Mouse (Mus musculus): ENCODE data around the gene Trim17. TPM values are rescaled to one million over a fixed set of nuclear protein-coding genes. Genes with fewer than 3 reads are reported as not detected.

The Trim17 gene
- polyA plus RNA-seq, 1 experiment from 2014 or later: 1.7 TPM

GRCm38 (mm10) chr11:58977607-58978026 lies 23.1 kb downstream of the Trim17 start:
- H3K4me1 ChIP-seq: peaks cover 42% of the 10 kb centered on the region
- under 1% methylated on average over 21 of the region's 21 CpGs for WGBS
- no peaks in the 10 kb centered on the region for H3K9me3 ChIP-seq
- peak overlapping the region; percentile 100 for H3K4me2 ChIP-seq (replicated peaks)
- peak overlapping the region; percentile 95 for H3K9ac ChIP-seq
- peaks cover 24% of the 10 kb centered on the region for H3K36me3 ChIP-seq
- H3K27me3 ChIP-seq: no peaks in the 10 kb centered on the region
- ATAC-seq (ENCODE audit: low FRiP score, low read depth): peak; percentile 11; the same call in 1 of the 2 replicates
- peak overlapping the region; percentile 81 for H3K27ac ChIP-seq
- H3K4me3 ChIP-seq: peak overlapping the region; percentile 97

- H3K27ac ChIP-seq: peak within 1 kb of the TSS; percentile 81
- H3K4me1 ChIP-seq: peaks cover 42% of the 10 kb centered on the region
- H3K9me3 ChIP-seq: no peaks in the 10 kb centered on the region
- H3K4me2 ChIP-seq (replicated peaks): peak within 1 kb of the TSS; percentile 100
- no peaks in the 10 kb centered on the region for H3K27me3 ChIP-seq
- peak; percentile 75 for ATAC-seq (ENCODE audit: low FRiP score, low read depth)
- H3K36me3 ChIP-seq: peaks cover 28% of the 10 kb centered on the region
- peak within 1 kb of the TSS; percentile 97 for H3K4me3 ChIP-seq
- H3K9ac ChIP-seq: peak within 1 kb of the TSS; percentile 95
- under 1% methylated on average over 64 of the region's 64 CpGs for WGBS
Measured at GRCm38 (mm10) chr11:58978027-58978705, 23.7 kb downstream of the Trim17 start, which contains the start of gene Trim11. Trim11 (plus strand) TSS chr11:58978093.

GRCm38 (mm10) chr11:58978706-58979030 lies 24.2 kb downstream of the Trim17 start:
- Histone ChIP-seq H3K36me3 (peaks cover 29% of the 10 kb centered on the region), H3K4me2 (replicated peaks) (peak overlapping the region; percentile 100), H3K4me1 (peaks cover 42% of the 10 kb centered on the region), H3K9me3 (no peaks in the 10 kb centered on the region), H3K27ac (no peak overlapping the region), H3K9ac (peak overlapping the region; percentile 95), H3K27me3 (no peaks in the 10 kb centered on the region), H3K4me3 (peak overlapping the region; percentile 97)
- WGBS: 5% methylated on average over 5 of the region's 5 CpGs
- ATAC-seq (ENCODE audit: low FRiP score, low read depth): no peak

- Histone ChIP-seq H3K4me2 (replicated peaks) (peak overlapping the region; percentile 100), H3K4me1 (peaks cover 42% of the 10 kb centered on the region), H3K27me3 (no peaks in the 10 kb centered on the region), H3K9ac (peak overlapping the region; percentile 95), H3K4me3 (peak overlapping the region; percentile 97), H3K27ac (no peak overlapping the region), H3K36me3 (peaks cover 29% of the 10 kb centered on the region), H3K9me3 (no peaks in the 10 kb centered on the region)
- WGBS: 82% methylated on average over 3 of the region's 3 CpGs
- ATAC-seq (ENCODE audit: low FRiP score, low read depth): no peak
Measured at GRCm38 (mm10) chr11:58979183-58979582, 24.7 kb downstream of the Trim17 start.

GRCm38 (mm10) chr11:58979661-58980060 lies 25.2 kb downstream of the Trim17 start:
- Histone ChIP-seq H3K27me3 (no peaks in the 10 kb centered on the region), H3K4me3 (peak overlapping the region; percentile 97), H3K4me1 (peaks cover 42% of the 10 kb centered on the region), H3K9me3 (no peaks in the 10 kb centered on the region), H3K9ac (peak overlapping the region; percentile 95), H3K27ac (no peak overlapping the region), H3K4me2 (replicated peaks) (peak overlapping the region; percentile 100), H3K36me3 (peaks cover 29% of the 10 kb centered on the region)
- no peak for ATAC-seq (ENCODE audit: low FRiP score, low read depth)
- WGBS: 70% methylated on average over 7 of the region's 7 CpGs

- Histone ChIP-seq H3K9ac (peak overlapping the region; percentile 95; the same call in 1 of the 2 replicates), H3K36me3 (peaks cover 36% of the 10 kb centered on the region), H3K27me3 (no peaks in the 10 kb centered on the region), H3K9me3 (no peaks in the 10 kb centered on the region), H3K4me1 (peaks cover 42% of the 10 kb centered on the region), H3K27ac (no peak overlapping the region), H3K4me2 (replicated peaks) (peak overlapping the region; percentile 100), H3K4me3 (no peak overlapping the region)
- 61% methylated on average over 5 of the region's 5 CpGs for WGBS
- no peak for ATAC-seq (ENCODE audit: low FRiP score, low read depth)
Measured at GRCm38 (mm10) chr11:58980381-58980990, 26.0 kb downstream of the Trim17 start.

- peak; percentile 40 for ATAC-seq (ENCODE audit: low FRiP score, low read depth)
- Histone ChIP-seq H3K4me2 (replicated peaks) (no peak overlapping the region), H3K4me3 (no peak overlapping the region), H3K27ac (no peak overlapping the region), H3K4me1 (peaks cover 37% of the 10 kb centered on the region), H3K9ac (0 out of 2 replicates have a peak overlapping the region, but pooled peaks have one; percentile 19), H3K27me3 (no peaks in the 10 kb centered on the region), H3K36me3 (peaks cover 49% of the 10 kb centered on the region), H3K9me3 (no peaks in the 10 kb centered on the region)
- WGBS: 55% methylated on average over 14 of the region's 14 CpGs
Measured at GRCm38 (mm10) chr11:58981541-58982447, 27.3 kb downstream of the Trim17 start.

GRCm38 (mm10) chr11:58982471-58983097 lies 28.1 kb downstream of the Trim17 start:
- H3K4me2 ChIP-seq (replicated peaks): no peak overlapping the region
- no peaks in the 10 kb centered on the region for H3K9me3 ChIP-seq
- WGBS: 88% methylated on average over 18 of the region's 18 CpGs
- ATAC-seq (ENCODE audit: low FRiP score, low read depth): no peak
- H3K9ac ChIP-seq: no peak overlapping the region
- no peak overlapping the region for H3K4me3 ChIP-seq
- H3K4me1 ChIP-seq: peaks cover 33% of the 10 kb centered on the region
- no peak overlapping the region for H3K27ac ChIP-seq
- peaks cover 57% of the 10 kb centered on the region for H3K36me3 ChIP-seq
- no peaks in the 10 kb centered on the region for H3K27me3 ChIP-seq

GRCm38 (mm10) chr11:58983691-58984341 lies 29.3 kb downstream of the Trim17 start:
- no peaks in the 10 kb centered on the region for H3K27me3 ChIP-seq
- H3K9me3 ChIP-seq: no peaks in the 10 kb centered on the region
- no peak for ATAC-seq (ENCODE audit: low FRiP score, low read depth)
- H3K9ac ChIP-seq: no peak overlapping the region
- H3K4me2 ChIP-seq (replicated peaks): no peak overlapping the region
- no peak overlapping the region for H3K27ac ChIP-seq
- no peak overlapping the region for H3K4me3 ChIP-seq
- H3K4me1 ChIP-seq: peaks cover 29% of the 10 kb centered on the region
- H3K36me3 ChIP-seq: peaks cover 69% of the 10 kb centered on the region
- 94% methylated on average over 6 of the region's 6 CpGs for WGBS

GRCm38 (mm10) chr11:58984657-58985056 lies 30.2 kb downstream of the Trim17 start:
- no peaks in the 10 kb centered on the region for H3K9me3 ChIP-seq
- peaks cover 21% of the 10 kb centered on the region for H3K4me1 ChIP-seq
- ATAC-seq (ENCODE audit: low FRiP score, low read depth): no peak
- no peaks in the 10 kb centered on the region for H3K27me3 ChIP-seq
- H3K27ac ChIP-seq: no peak overlapping the region
- no peak overlapping the region for H3K4me3 ChIP-seq
- no peak overlapping the region for H3K9ac ChIP-seq
- peaks cover 77% of the 10 kb centered on the region for H3K36me3 ChIP-seq
- H3K4me2 ChIP-seq (replicated peaks): no peak overlapping the region
- WGBS: 95% methylated on average over 7 of the region's 7 CpGs

GRCm38 (mm10) chr11:58985299-58985917 lies 30.9 kb downstream of the Trim17 start:
- H3K4me3 ChIP-seq: no peak overlapping the region
- ATAC-seq (ENCODE audit: low FRiP score, low read depth): no peak
- no peak overlapping the region for H3K4me2 ChIP-seq (replicated peaks)
- no peak overlapping the region for H3K9ac ChIP-seq
- H3K4me1 ChIP-seq: peaks cover 14% of the 10 kb centered on the region
- WGBS: 92% methylated on average over 3 of the region's 3 CpGs
- H3K27ac ChIP-seq: no peak overlapping the region
- H3K27me3 ChIP-seq: no peaks in the 10 kb centered on the region
- H3K9me3 ChIP-seq: no peaks in the 10 kb centered on the region
- peaks cover 85% of the 10 kb centered on the region for H3K36me3 ChIP-seq
